Mouse (Mus musculus) kidney, embryonic 15.5 days (tissue): ENCODE measurements around the gene Sirt2. TPM values are rescaled to one million over a fixed set of nuclear protein-coding genes. Genes with fewer than 3 reads are reported as not detected.

ENCODE experiments used
- ATAC-seq: fragments of 200-750 bp; cut with Nextera tagmentation; replicated peaks from 2 replicates; pipeline ENCODE4 v1.8.0; 2017; ENCODE audit warnings: moderate TSS enrichment; ENCODE audit not compliant: low FRiP score
- H3K27ac ChIP-seq: fragments of 300-500 bp; sonication (generic); 2 replicates; pipeline ENCODE4 v1.5.1; 2015; ENCODE audit warnings: mild to moderate bottlenecking, inconsistent platforms
- H3K27me3 ChIP-seq: fragments of 300-500 bp; sonication (generic); 2 replicates; pipeline ENCODE4 v1.6.1; 2015; ENCODE audit warnings: inconsistent platforms
- H3K36me3 ChIP-seq: fragments of 300-500 bp; sonication (generic); 2 replicates; pipeline ENCODE4 v1.6.1; 2015; ENCODE audit warnings: inconsistent platforms
- H3K4me1 ChIP-seq: fragments of 300-500 bp; sonication (generic); 2 replicates; pipeline ENCODE4 v1.6.1; 2015; ENCODE audit warnings: inconsistent platforms
- H3K4me2 ChIP-seq: fragments of 300-500 bp; sonication (generic); 2 replicates; pipeline ENCODE4 v1.6.1; 2015; ENCODE audit warnings: moderate library complexity, mild to moderate bottlenecking, inconsistent platforms
- H3K4me3 ChIP-seq: fragments of 300-500 bp; sonication (generic); replicated peaks from 2 replicates; pipeline ENCODE4 v1.5.1; 2015; ENCODE audit warnings: mild to moderate bottlenecking, inconsistent platforms
- H3K9ac ChIP-seq: fragments of 300-500 bp; sonication (generic); 2 replicates; pipeline ENCODE4 v1.6.1; 2015; ENCODE audit warnings: mild to moderate bottlenecking, inconsistent platforms
- H3K9me3 ChIP-seq: fragments of 300-500 bp; sonication (generic); replicated peaks from 2 replicates; pipeline ENCODE4 v1.6.1; 2016; ENCODE audit warnings: inconsistent platforms
- WGBS: fragments of 180-500 bp; shearing (Covaris S2); methylation state at CpG from one replicate; pipeline ENCODE4 v1.1.7; 2015; ENCODE audit warnings: mixed read lengths; 5-methylcytosine and 5-hydroxymethylcytosine counted together
- polyA plus RNA-seq: library from polyadenylated mRNA; unstranded; fragments of >200 nt; fragmentation: Nextera tagmentation; extraction: Ambion mirVana; gene quantifications from 2 replicates; pipeline ENCODE4 v1.2.1, GENCODE M21; 2015

The Sirt2 gene
- polyA plus RNA-seq, 1 experiment from 2014 or later: 67.6 TPM

GRCm38 (mm10) chr7:28819571-28819970, 53.0 kb downstream of the Sirt2 start:
- H3K4me2 ChIP-seq: no peak overlapping the region
- WGBS: 86% methylated on average over 4 of the region's 4 CpGs
- no peaks in the 10 kb centered on the region for H3K27me3 ChIP-seq
- H3K4me3 ChIP-seq: no peak overlapping the region
- H3K9ac ChIP-seq: no peak overlapping the region
- peaks cover 88% of the 10 kb centered on the region for H3K36me3 ChIP-seq
- H3K27ac ChIP-seq: 0 out of 2 replicates have a peak overlapping the region, but pooled peaks have one; percentile 18
- peaks cover 74% of the 10 kb centered on the region for H3K4me1 ChIP-seq
- no peak for ATAC-seq
- H3K9me3 ChIP-seq: no peaks in the 10 kb centered on the region

DNA sequence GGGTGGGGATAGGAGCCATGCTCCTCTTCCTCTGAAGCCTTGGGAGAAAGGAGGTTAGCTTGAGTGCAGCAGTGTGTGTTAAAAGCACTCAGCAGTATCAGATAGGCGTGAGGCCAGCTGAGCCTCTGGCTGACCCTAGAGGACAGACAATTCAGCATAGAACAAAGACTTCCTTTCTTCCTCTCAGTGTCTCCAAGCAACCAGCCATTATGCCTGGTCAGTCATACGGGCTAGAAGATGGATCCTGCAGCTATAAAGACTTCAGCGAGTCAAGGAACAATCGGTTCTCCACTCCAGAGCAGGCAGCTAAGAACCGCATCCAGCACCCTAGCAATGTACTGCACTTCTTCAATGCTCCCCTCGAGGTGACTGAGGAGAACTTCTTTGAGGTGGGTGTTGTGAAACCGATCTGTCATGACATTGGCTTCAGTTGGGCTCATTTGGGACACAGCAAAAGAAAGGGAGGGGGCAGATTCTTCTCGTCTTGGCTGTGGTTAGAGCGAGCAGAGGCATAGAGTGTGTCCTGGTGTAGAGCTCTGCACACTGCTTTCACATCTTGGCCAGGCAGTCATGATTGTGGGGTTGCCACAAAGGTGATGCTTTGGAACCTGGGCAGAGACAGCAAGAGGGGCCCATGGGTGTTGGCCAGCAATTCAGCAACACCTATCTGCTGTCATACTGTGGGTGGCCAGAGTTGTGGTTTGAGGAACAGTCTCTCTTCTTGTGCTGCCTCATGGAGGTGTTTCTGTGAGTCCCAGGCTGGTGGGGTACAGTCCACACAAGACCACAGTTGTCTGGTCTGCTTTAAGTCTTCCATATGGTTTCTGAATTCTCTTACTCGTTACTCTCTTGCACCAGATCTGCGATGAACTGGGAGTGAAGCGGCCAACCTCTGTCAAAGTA, 54.1 kb downstream of the Sirt2 start:
- no peak for ATAC-seq
- WGBS: 65% methylated on average over 12 of the region's 12 CpGs
- Histone ChIP-seq H3K4me3 (no peak overlapping the region), H3K9ac (no peak overlapping the region), H3K9me3 (no peaks in the 10 kb centered on the region), H3K27ac (peak overlapping the region; percentile 63), H3K27me3 (no peaks in the 10 kb centered on the region), H3K4me1 (peaks cover 69% of the 10 kb centered on the region), H3K4me2 (no peak overlapping the region), H3K36me3 (peaks cover 78% of the 10 kb centered on the region)

GRCm38 (mm10) chr7:28821261-28821831, 54.8 kb downstream of the Sirt2 start:
- no peak overlapping the region for H3K4me3 ChIP-seq
- H3K27me3 ChIP-seq: no peaks in the 10 kb centered on the region
- peaks cover 69% of the 10 kb centered on the region for H3K4me1 ChIP-seq
- no peaks in the 10 kb centered on the region for H3K9me3 ChIP-seq
- H3K9ac ChIP-seq: no peak overlapping the region
- peaks cover 70% of the 10 kb centered on the region for H3K36me3 ChIP-seq
- 63% methylated on average over 10 of the region's 10 CpGs for WGBS
- ATAC-seq: no peak
- H3K27ac ChIP-seq: peak overlapping the region; percentile 63
- no peak overlapping the region for H3K4me2 ChIP-seq

GRCm38 (mm10) chr7:28822556-28822955, 56.0 kb downstream of the Sirt2 start:
- Histone ChIP-seq H3K36me3 (peaks cover 58% of the 10 kb centered on the region), H3K27ac (peak overlapping the region; percentile 57)
- ATAC-seq: no peak

GRCm38 (mm10) chr7:28822993-28823903, 56.7 kb downstream of the Sirt2 start:
- peaks cover 51% of the 10 kb centered on the region for H3K36me3 ChIP-seq
- 58% methylated on average over 10 of the region's 10 CpGs for WGBS
- peaks cover 60% of the 10 kb centered on the region for H3K4me1 ChIP-seq
- no peaks in the 10 kb centered on the region for H3K27me3 ChIP-seq
- H3K4me2 ChIP-seq: no peak overlapping the region
- no peak for ATAC-seq
- peak overlapping the region; percentile 81; the same call in 1 of the 2 replicates for H3K27ac ChIP-seq
- no peak overlapping the region for H3K4me3 ChIP-seq
- H3K9ac ChIP-seq: no peak overlapping the region
- no peaks in the 10 kb centered on the region for H3K9me3 ChIP-seq

More at GRCm38 (mm10) chr7:28822556-28822955, 56.0 kb downstream of the Sirt2 start:
- H3K9ac ChIP-seq: no peak overlapping the region
- WGBS: 63% methylated on average over 1 of the region's 1 CpGs
- peaks cover 62% of the 10 kb centered on the region for H3K4me1 ChIP-seq
- H3K9me3 ChIP-seq: no peaks in the 10 kb centered on the region
- H3K27me3 ChIP-seq: no peaks in the 10 kb centered on the region
- H3K4me3 ChIP-seq: no peak overlapping the region
- H3K4me2 ChIP-seq: no peak overlapping the region

GRCm38 (mm10) chr7:28823932-28824331, 57.4 kb downstream of the Sirt2 start:
- Histone ChIP-seq H3K36me3 (peaks cover 48% of the 10 kb centered on the region), H3K9me3 (no peaks in the 10 kb centered on the region), H3K27me3 (no peaks in the 10 kb centered on the region), H3K4me3 (no peak overlapping the region), H3K27ac (peak overlapping the region; percentile 81), H3K9ac (no peak overlapping the region), H3K4me1 (peaks cover 55% of the 10 kb centered on the region), H3K4me2 (no peak overlapping the region)
- WGBS: 56% methylated on average over 2 of the region's 2 CpGs
- ATAC-seq: no peak

DNA sequence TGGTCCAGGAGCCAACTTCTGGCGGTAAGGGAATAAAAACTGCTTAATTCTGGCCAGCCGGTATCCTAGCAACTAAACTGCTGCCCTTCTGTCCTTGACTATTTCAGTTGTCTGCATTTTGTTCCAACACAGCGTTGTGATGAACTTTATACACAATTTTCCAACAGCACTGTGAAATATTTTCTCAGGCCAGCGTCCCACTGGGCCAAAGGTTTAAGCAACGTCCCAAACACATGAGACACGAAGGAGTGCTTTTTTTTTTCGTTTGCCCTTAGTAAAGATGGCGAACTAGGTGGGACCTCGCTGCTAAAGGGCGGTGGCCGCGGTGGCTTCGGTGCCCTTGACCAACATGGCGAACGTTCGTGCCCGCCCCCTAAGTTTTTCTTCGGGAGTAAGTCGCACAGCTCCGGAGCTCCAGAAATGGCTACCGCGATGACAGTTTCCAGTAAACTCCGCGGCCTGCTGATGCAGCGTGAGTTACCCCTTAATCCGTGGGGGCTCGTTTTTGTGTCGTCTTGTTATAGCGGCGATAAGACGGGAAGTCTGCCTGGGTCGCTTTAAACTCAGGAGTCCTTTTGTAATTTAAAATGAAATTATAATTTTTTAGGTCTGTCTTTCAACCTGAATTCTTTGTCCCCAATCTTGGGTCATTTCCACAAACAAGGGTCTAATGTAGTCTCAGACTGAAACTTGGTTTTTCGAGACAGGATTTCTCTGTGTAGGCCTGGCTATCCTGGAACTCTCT, 58.6 kb downstream of the Sirt2 start, which contains the start of gene Ech1:
Ech1 (plus strand) TSS at position 277 of the 745 bp plus-strand sequence.
- Histone ChIP-seq H3K4me2 (peak within 1 kb of the TSS; percentile 56), H3K4me3 (peak within 1 kb of the TSS; percentile 53), H3K4me1 (peaks cover 46% of the 10 kb centered on the region), H3K36me3 (peaks cover 46% of the 10 kb centered on the region), H3K9ac (peak within 1 kb of the TSS; percentile 40), H3K9me3 (no peaks in the 10 kb centered on the region), H3K27me3 (no peaks in the 10 kb centered on the region), H3K27ac (peak within 1 kb of the TSS; percentile 81)
- 2% methylated on average over 33 of the region's 33 CpGs for WGBS
- peak; percentile 77 for ATAC-seq

GRCm38 (mm10) chr7:28825686-28826401, 59.3 kb downstream of the Sirt2 start:
- WGBS: 58% methylated on average over 11 of the region's 11 CpGs
- no peak for ATAC-seq

DNA sequence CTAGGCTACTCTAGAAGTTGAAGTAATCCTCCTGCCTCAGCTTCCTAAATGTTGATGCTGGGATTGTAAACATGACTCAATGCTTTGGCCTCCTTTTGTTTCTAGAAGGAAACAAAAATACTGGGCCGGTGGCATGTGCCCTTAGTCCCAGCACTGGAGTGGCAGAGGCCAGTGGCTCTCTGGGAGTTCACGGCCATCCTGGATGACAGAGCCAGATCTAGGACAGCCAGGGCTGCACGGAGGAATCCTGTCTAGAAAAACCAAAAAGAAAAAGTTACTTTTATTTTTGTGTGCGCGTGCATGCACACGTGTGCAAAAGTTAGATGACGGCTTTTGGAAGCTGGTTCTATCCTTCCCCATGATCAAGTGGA, 59.9 kb downstream of the Sirt2 start:
- Histone ChIP-seq H3K4me2 (peak overlapping the region; percentile 56; the same call in 1 of the 2 replicates), H3K27me3 (no peaks in the 10 kb centered on the region), H3K36me3 (peaks cover 46% of the 10 kb centered on the region), H3K9me3 (no peaks in the 10 kb centered on the region), H3K4me1 (peaks cover 34% of the 10 kb centered on the region), H3K27ac (peak overlapping the region; percentile 81; the same call in 1 of the 2 replicates), H3K9ac (no peak overlapping the region), H3K4me3 (peak overlapping the region; percentile 53)
- 89% methylated on average over 7 of the region's 7 CpGs for WGBS
- no peak for ATAC-seq

More at GRCm38 (mm10) chr7:28825686-28826401, 59.3 kb downstream of the Sirt2 start:
- Histone ChIP-seq H3K27ac (peak overlapping the region; percentile 81), H3K27me3 (no peaks in the 10 kb centered on the region), H3K9me3 (no peaks in the 10 kb centered on the region), H3K36me3 (peaks cover 46% of the 10 kb centered on the region), H3K4me2 (peak overlapping the region; percentile 56), H3K4me1 (peaks cover 39% of the 10 kb centered on the region), H3K9ac (peak overlapping the region; percentile 35), H3K4me3 (peak overlapping the region; percentile 53)

DNA sequence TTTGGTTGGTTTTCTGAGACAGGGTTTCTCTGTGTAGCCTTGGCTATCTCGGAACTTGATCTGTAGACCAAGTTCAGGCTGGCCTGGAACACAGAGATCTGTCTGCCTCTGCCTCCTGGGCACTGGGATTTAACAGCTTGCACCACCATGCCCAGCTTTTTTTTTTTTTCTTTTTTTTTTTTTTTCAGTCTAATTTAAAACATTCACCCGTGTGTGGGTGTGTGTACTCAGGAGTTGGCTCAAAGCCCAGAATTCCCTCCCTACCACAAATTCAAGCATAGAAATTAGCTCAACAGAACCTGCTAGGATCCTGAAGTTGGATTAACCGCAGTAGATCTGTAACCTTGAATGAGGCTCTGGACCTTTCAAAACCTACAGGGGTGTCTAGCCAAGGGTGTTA, 60.8 kb downstream of the Sirt2 start:
- H3K36me3 ChIP-seq: peaks cover 44% of the 10 kb centered on the region
- no peaks in the 10 kb centered on the region for H3K27me3 ChIP-seq
- WGBS: 51% methylated on average over 3 of the region's 3 CpGs
- no peak overlapping the region for H3K9ac ChIP-seq
- ATAC-seq: no peak
- no peak overlapping the region for H3K4me3 ChIP-seq
- no peak overlapping the region for H3K27ac ChIP-seq
- H3K4me2 ChIP-seq: no peak overlapping the region
- no peaks in the 10 kb centered on the region for H3K9me3 ChIP-seq
- peaks cover 34% of the 10 kb centered on the region for H3K4me1 ChIP-seq
